Mouse (Mus musculus): ENCODE measurements around the gene Rae1. TPM values are rescaled to one million over a fixed set of nuclear protein-coding genes. Genes with fewer than 3 reads are reported as not detected.
A peak's percentile ranks its signal among the peaks of the same experiment; 100 is the strongest.

Rae1 gene
- polyA plus RNA-seq, 1 experiment from 2014 or later = 109 TPM

DNA sequence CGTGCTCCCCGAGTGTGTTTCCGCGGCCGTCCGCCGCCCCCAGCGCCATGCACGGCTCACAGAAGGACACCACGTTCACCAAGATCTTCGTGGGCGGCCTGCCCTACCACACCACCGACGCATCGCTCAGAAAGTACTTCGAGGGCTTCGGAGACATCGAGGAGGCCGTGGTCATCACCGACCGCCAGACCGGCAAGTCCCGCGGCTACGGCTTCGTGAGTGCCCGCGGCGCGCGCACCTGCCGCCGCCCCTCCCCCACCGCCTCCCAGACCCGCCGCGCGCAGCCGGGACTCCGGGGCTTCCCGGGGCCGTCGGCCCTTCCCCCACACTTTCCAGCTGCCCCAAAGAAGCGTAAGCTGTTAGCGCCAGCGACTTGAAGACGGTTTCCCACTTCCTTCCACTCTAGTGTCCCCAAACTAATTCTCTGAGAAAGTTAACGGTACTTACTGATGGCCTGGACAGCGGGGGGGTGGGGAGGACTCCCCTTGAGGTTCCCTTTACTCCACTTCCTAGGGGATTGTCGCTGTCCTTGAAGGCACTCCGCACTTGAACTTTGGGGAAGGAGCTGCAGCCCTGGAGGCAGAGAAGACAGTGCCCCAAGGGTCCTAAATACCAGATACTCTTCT is 22.3 kb downstream of the Rae1 start:
- Histone ChIP-seq H3K27ac (ENCODE audit: low read length) (peak overlapping the region; percentile 53; the same call in 1 of the 2 replicates), H3K36me3 (ENCODE audit: control insufficient read depth, insufficient read depth, low read length) (no peaks in the 10 kb centered on the region), H3K4me1 (replicated peaks; ENCODE audit: control insufficient read depth, insufficient read depth, low read length) (peaks cover 57% of the 10 kb centered on the region), H3K4me2 (ENCODE audit: low read depth, low read length) (peak overlapping the region; percentile 92), H3K27me3 (ENCODE audit: control insufficient read depth, insufficient read depth, low read depth, low read length) (peaks cover 3% of the 10 kb centered on the region), H3K9ac (ENCODE audit: low read length) (peak overlapping the region; percentile 77), H3K9me3 (ENCODE audit: control insufficient read depth, low read length) (no peaks in the 10 kb centered on the region), H3K4me3 (ENCODE audit: low read length) (peak overlapping the region; percentile 73)
- ATAC-seq (ENCODE audit: low read depth) = peak; percentile 20; the same call in 1 of the 2 replicates
- WGBS = under 1% methylated on average over 50 of the region's 51 CpGs

DNA sequence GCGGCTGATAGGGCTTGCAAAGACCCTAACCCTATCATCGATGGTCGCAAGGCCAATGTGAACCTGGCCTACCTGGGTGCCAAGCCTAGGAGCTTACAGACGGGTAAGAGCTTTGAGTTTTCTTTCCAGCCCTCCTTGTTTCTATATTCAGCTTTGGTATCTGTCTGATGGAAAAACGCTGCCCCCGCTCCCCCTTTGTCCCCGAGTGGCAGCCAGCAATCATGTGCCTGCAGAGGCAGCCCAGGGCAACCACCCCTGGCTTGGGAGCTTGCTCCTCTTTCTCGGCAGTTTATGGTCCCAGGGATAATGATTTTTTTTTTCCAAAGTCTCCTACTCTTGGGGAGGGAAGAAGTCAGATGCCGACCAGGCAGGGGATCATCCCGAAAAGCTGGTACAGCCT is 22.9 kb downstream of the Rae1 start:
- 36% methylated on average over 10 of the region's 10 CpGs for WGBS
- Histone ChIP-seq H3K4me1 (replicated peaks; ENCODE audit: control insufficient read depth, insufficient read depth, low read length) (peaks cover 61% of the 10 kb centered on the region), H3K9me3 (ENCODE audit: control insufficient read depth, low read length) (no peaks in the 10 kb centered on the region)

DNA sequence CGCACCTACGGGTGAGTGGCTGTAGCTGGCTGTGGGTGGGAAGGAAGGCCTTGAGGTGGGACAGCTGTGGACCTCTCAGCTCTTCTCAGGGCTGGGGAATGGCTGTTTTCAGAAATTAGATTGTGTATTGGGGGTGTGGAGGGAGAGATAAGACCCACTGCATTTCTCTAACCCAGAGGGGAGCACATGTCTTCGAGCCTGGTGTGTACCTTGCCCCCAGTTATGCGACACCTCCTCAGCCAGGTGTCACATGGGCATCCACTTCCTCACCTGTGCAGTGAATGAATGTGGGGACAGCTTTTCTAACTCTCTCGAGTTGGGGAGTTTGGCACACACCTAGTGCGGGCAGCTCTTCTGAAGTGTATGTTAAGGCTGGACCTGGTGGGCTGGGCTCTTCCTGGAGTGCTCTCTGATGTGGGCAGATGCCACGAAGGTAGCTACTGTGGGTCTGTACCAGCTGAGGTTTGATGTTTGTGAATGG is 23.5 kb downstream of the Rae1 start:
- H3K9ac ChIP-seq (ENCODE audit: low read length) = no peak overlapping the region
- no peak for ATAC-seq (ENCODE audit: low read depth)
- peak overlapping the region; percentile 73 for H3K4me3 ChIP-seq (ENCODE audit: low read length)
- H3K27me3 ChIP-seq (ENCODE audit: control insufficient read depth, insufficient read depth, low read depth, low read length) = peaks cover 3% of the 10 kb centered on the region
- H3K36me3 ChIP-seq (ENCODE audit: control insufficient read depth, insufficient read depth, low read length) = no peaks in the 10 kb centered on the region
- peak overlapping the region; percentile 92 for H3K4me2 ChIP-seq (ENCODE audit: low read depth, low read length)
- WGBS = 62% methylated on average over 7 of the region's 7 CpGs
- no peak overlapping the region for H3K27ac ChIP-seq (ENCODE audit: low read length)
- H3K9me3 ChIP-seq (ENCODE audit: control insufficient read depth, low read length) = no peaks in the 10 kb centered on the region
- H3K4me1 ChIP-seq (replicated peaks; ENCODE audit: control insufficient read depth, insufficient read depth, low read length) = peaks cover 67% of the 10 kb centered on the region

More for the DNA sequence above, 22.9 kb downstream of the Rae1 start:
- no peak for ATAC-seq (ENCODE audit: low read depth)
- Histone ChIP-seq H3K4me2 (ENCODE audit: low read depth, low read length) (peak overlapping the region; percentile 92), H3K9ac (ENCODE audit: low read length) (peak overlapping the region; percentile 77), H3K27me3 (ENCODE audit: control insufficient read depth, insufficient read depth, low read depth, low read length) (peaks cover 3% of the 10 kb centered on the region), H3K27ac (ENCODE audit: low read length) (no peak overlapping the region), H3K4me3 (ENCODE audit: low read length) (peak overlapping the region; percentile 73), H3K36me3 (ENCODE audit: control insufficient read depth, insufficient read depth, low read length) (no peaks in the 10 kb centered on the region)

DNA sequence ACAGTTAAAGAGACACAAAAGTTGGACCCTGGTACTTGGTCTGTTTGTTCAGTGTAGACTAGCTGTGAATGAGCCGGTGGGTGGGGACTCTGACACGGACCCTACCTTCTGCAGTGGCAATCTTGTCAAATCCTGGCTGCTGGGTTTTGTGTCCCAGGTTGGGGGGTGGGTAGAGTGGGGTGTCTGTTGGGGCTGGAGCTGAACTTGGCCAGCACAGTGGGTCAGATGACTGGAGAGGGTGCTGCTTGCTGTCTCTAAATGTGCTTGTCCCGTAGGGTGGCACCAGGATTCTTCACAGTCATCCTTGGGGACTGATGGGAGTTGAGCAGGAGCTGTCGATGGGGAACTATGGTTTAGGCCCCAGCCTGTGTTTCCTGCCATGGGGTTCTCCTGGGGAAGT is 24.0 kb downstream of the Rae1 start:
- peaks cover 66% of the 10 kb centered on the region for H3K4me1 ChIP-seq (replicated peaks; ENCODE audit: control insufficient read depth, insufficient read depth, low read length)
- H3K9me3 ChIP-seq (ENCODE audit: control insufficient read depth, low read length) = no peaks in the 10 kb centered on the region
- H3K27me3 ChIP-seq (ENCODE audit: control insufficient read depth, insufficient read depth, low read depth, low read length) = peaks cover 3% of the 10 kb centered on the region
- no peak overlapping the region for H3K27ac ChIP-seq (ENCODE audit: low read length)
- peak overlapping the region; percentile 73 for H3K4me3 ChIP-seq (ENCODE audit: low read length)
- WGBS = 68% methylated on average over 4 of the region's 4 CpGs
- peak overlapping the region; percentile 92 for H3K4me2 ChIP-seq (ENCODE audit: low read depth, low read length)
- ATAC-seq (ENCODE audit: low read depth) = no peak
- H3K9ac ChIP-seq (ENCODE audit: low read length) = no peak overlapping the region
- no peaks in the 10 kb centered on the region for H3K36me3 ChIP-seq (ENCODE audit: control insufficient read depth, insufficient read depth, low read length)

DNA sequence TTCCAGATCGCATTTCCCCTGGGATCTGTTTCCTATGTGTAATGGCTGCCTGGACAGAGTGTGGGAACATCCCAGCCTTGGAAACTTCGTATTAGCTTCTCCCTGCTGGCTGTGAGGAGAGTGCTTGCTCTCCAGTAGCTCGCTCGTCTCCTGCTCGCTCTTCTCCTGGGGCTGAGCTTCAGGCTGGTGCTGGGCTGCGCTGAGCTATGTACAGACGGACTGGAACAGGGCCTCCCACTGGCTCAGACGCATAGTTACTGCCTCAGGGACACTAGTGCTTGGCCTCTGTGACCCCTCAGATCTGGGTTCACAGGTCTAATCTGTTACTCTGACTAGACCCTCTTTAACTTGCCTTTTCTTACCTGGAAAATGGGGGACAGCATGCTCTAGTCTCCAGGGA is 24.5 kb downstream of the Rae1 start:
- peaks cover 64% of the 10 kb centered on the region for H3K4me1 ChIP-seq (replicated peaks; ENCODE audit: control insufficient read depth, insufficient read depth, low read length)
- no peak overlapping the region for H3K9ac ChIP-seq (ENCODE audit: low read length)
- peaks cover 3% of the 10 kb centered on the region for H3K27me3 ChIP-seq (ENCODE audit: control insufficient read depth, insufficient read depth, low read depth, low read length)
- H3K4me3 ChIP-seq (ENCODE audit: low read length) = no peak overlapping the region; the same call in 1 of the 2 replicates
- WGBS = 73% methylated on average over 8 of the region's 8 CpGs
- no peaks in the 10 kb centered on the region for H3K9me3 ChIP-seq (ENCODE audit: control insufficient read depth, low read length)
- no peak overlapping the region for H3K27ac ChIP-seq (ENCODE audit: low read length)
- H3K4me2 ChIP-seq (ENCODE audit: low read depth, low read length) = 0 out of 2 replicates have a peak overlapping the region, but pooled peaks have one; percentile 9
- ATAC-seq (ENCODE audit: low read depth) = no peak
- H3K36me3 ChIP-seq (ENCODE audit: control insufficient read depth, insufficient read depth, low read length) = no peaks in the 10 kb centered on the region

DNA sequence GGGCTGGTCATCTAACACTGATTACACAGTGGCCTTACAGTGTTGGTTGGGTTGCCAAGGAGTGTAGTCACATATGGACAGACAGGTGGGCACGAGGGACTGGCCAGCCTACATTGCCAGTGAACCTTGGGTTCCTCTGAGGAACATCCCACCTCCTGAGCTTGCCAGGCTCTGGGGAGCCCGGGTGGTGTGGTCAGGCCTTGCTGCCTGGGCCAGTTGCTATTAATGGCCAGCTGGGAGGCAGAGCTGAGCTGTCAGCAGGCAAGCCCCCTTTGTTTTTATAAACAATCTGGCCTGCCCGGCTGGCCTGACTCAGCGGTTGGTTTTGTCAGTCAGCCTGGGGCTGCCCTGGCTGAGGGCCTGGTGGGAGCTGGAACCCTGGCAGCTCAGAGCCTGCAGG is 25.0 kb downstream of the Rae1 start:
- WGBS = 33% methylated on average over 4 of the region's 4 CpGs
- H3K27ac ChIP-seq (ENCODE audit: low read length) = no peak overlapping the region

DNA sequence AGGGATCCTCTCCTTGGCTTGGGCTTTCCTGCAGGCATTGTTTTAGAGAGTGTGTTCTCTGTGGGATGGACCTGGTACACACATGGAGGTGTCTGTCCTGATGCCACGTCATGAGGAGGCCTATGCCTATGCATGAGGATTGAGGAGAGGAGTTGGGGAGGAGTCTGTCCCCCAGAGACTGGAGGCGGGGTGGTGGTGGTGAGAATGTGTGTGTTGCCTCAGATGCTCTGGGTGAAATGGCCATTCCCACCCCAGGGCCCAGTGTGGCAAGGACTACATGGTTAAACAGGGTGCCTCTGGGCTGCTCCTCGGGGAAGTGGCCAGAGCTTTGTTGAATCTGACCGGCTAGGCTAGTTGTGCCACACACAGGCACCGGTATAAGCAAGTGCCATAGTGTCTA is 26.4 kb downstream of the Rae1 start:
- 58% methylated on average over 5 of the region's 5 CpGs for WGBS
- no peak overlapping the region for H3K4me3 ChIP-seq (ENCODE audit: low read length)
- no peak for ATAC-seq (ENCODE audit: low read depth)
- peak overlapping the region; percentile 41 for H3K27ac ChIP-seq (ENCODE audit: low read length)
- H3K4me2 ChIP-seq (ENCODE audit: low read depth, low read length) = no peak overlapping the region
- H3K4me1 ChIP-seq (replicated peaks; ENCODE audit: control insufficient read depth, insufficient read depth, low read length) = peaks cover 57% of the 10 kb centered on the region
- H3K9ac ChIP-seq (ENCODE audit: low read length) = no peak overlapping the region
- no peaks in the 10 kb centered on the region for H3K36me3 ChIP-seq (ENCODE audit: control insufficient read depth, insufficient read depth, low read length)
- H3K9me3 ChIP-seq (ENCODE audit: control insufficient read depth, low read length) = no peaks in the 10 kb centered on the region
- H3K27me3 ChIP-seq (ENCODE audit: control insufficient read depth, insufficient read depth, low read depth, low read length) = no peaks in the 10 kb centered on the region

More for the DNA sequence above, 25.0 kb downstream of the Rae1 start:
- H3K36me3 ChIP-seq (ENCODE audit: control insufficient read depth, insufficient read depth, low read length) = no peaks in the 10 kb centered on the region
- H3K4me2 ChIP-seq (ENCODE audit: low read depth, low read length) = no peak overlapping the region
- H3K4me3 ChIP-seq (ENCODE audit: low read length) = peak overlapping the region; percentile 3
- peaks cover 3% of the 10 kb centered on the region for H3K27me3 ChIP-seq (ENCODE audit: control insufficient read depth, insufficient read depth, low read depth, low read length)
- peaks cover 61% of the 10 kb centered on the region for H3K4me1 ChIP-seq (replicated peaks; ENCODE audit: control insufficient read depth, insufficient read depth, low read length)
- 0 out of 2 replicates have a peak, but pooled peaks have one; percentile 5 for ATAC-seq (ENCODE audit: low read depth)
- H3K9ac ChIP-seq (ENCODE audit: low read length) = no peak overlapping the region
- no peaks in the 10 kb centered on the region for H3K9me3 ChIP-seq (ENCODE audit: control insufficient read depth, low read length)

DNA sequence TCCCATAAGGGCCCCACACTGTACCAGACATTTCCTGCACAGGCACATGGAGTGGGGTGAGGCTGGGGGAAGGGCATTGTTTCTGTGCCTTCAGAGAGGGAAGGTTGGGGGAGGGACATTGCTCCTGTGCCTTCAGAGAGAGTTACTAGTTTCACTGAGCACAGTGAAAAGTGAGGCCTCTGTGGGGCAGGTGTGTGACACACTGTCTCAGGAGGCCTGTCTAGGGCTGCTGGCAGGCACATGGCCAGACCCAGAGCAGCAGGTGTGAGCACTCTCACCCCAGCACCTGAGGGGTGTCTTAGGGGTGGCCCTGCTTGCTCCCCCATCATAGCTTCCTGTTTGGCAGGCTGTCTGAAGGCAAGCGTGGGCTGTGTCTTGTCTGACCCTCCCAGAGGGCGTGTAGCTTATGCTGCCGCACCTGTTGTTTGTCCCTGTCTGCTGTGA is 26.8 kb downstream of the Rae1 start:
- H3K9ac ChIP-seq (ENCODE audit: low read length) = no peak overlapping the region
- H3K4me2 ChIP-seq (ENCODE audit: low read depth, low read length) = no peak overlapping the region
- no peak overlapping the region for H3K4me3 ChIP-seq (ENCODE audit: low read length)
- H3K9me3 ChIP-seq (ENCODE audit: control insufficient read depth, low read length) = no peaks in the 10 kb centered on the region
- H3K27ac ChIP-seq (ENCODE audit: low read length) = peak overlapping the region; percentile 75
- H3K27me3 ChIP-seq (ENCODE audit: control insufficient read depth, insufficient read depth, low read depth, low read length) = no peaks in the 10 kb centered on the region
- peaks cover 57% of the 10 kb centered on the region for H3K4me1 ChIP-seq (replicated peaks; ENCODE audit: control insufficient read depth, insufficient read depth, low read length)
- no peaks in the 10 kb centered on the region for H3K36me3 ChIP-seq (ENCODE audit: control insufficient read depth, insufficient read depth, low read length)
- ATAC-seq (ENCODE audit: low read depth) = peak; percentile 8; the same call in 1 of the 2 replicates
- WGBS = 51% methylated on average over 3 of the region's 3 CpGs

DNA sequence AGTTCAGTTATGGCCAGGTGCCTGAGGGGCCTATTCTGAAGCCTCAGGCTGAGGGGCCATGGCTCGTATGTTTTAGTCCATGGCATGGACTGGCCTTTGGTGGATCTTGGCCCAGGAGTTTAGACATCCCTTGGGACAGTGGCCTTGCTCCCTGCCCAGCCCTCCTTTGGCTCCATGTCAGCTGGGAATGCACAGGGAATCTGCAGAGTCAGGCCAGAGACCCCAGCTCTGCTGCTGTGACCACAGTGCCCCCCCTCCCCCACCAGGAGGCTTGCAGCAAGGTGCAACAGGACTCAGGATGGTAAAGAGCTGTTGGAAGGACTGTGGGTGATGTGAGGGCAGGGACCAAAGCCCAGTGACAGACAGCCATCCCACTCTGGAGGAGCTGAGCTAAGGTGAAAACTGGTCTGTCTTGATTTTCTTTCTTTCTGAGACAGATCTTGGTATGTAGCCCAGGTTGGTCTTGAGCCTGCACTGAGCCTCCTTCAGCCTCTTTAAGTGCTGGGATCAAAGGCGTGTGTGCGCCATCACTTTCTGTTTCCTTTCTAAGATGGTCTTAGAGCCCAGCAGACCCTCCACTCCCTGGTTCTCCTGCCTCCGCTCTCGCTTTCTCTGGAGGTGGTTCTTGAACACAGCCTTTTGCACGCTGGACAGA is 27.4 kb downstream of the Rae1 start:
- 68% methylated on average over 6 of the region's 6 CpGs for WGBS
- Histone ChIP-seq H3K9ac (ENCODE audit: low read length) (no peak overlapping the region), H3K4me2 (ENCODE audit: low read depth, low read length) (no peak overlapping the region), H3K4me1 (replicated peaks; ENCODE audit: control insufficient read depth, insufficient read depth, low read length) (peaks cover 56% of the 10 kb centered on the region), H3K9me3 (ENCODE audit: control insufficient read depth, low read length) (no peaks in the 10 kb centered on the region), H3K27ac (ENCODE audit: low read length) (peak overlapping the region; percentile 75), H3K27me3 (ENCODE audit: control insufficient read depth, insufficient read depth, low read depth, low read length) (no peaks in the 10 kb centered on the region), H3K36me3 (ENCODE audit: control insufficient read depth, insufficient read depth, low read length) (0 out of 2 replicates have a peak, but pooled peaks cover under 1% of the 10 kb centered on the region), H3K4me3 (ENCODE audit: low read length) (no peak overlapping the region)
- peak; percentile 32 for ATAC-seq (ENCODE audit: low read depth)
